In the genomic region with DNA sequence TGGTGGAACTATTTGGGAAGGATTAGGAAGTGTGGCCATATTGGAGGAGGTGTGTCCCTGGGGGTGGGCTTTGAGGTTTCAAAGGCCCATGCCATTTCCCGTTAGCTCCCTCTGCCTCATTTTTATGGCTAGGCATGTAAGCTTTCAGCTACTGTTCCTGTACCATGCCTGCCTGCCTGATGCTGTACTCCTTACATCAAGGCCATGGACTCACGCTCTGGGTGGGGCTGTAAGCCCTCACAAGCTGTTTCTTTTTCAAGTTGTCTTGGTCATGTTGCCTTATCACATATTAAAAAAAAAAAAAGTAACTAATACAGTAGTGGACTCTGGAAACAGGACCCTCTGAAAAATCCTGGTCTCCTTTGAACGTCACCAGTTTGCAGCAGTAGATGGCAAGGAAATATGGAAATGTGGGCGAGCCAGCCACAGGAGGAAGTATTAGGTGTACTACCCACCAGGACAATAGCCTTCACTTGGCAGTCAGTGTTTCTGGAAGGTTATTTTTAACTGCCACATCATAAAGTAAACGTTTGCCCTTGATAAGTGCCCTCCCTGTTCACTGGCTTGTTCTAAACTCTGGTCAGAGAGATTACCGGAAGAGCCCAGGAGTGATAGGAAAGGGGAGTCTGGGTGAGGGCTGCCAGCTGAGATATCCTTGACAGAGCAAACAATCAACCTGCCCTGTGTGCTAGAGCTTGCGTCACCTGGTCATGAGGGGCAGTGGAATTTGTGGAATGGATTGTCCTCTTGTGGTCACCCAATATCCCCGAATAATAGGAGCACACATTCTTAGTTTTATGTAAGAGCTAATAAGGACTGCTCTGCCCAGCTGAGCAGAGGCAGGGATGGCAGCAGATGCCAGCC, we compare ENCODE assay signal across 8 mouse cellular contexts.
DNase-seq lines count a peak whose midpoint lies in the region; ATAC-seq and TF ChIP-seq lines count a peak whose summit lies in the region.
"Had no signal": no experiment of that assay in that cellular context is flagged by ENCODE, and none has a peak within 500 bp of the region (broad histone marks: within the 10 kb centered on the region; RNA-seq: fewer than 3 reads in every experiment).

No protein-coding gene starts in this region.

- H3K27me3 ChIP-seq in liver, postnatal 0 days (ENCODE audit: insufficient read depth, low read length) = no peaks in the 10 kb centered on the region
- no peaks in the 10 kb centered on the region for H3K27me3 ChIP-seq in stomach, embryonic 14.5 days (ENCODE audit: control insufficient read depth, insufficient read depth, low read length)

- no peak overlapping the region for H3K4me3 ChIP-seq in liver, postnatal 0 days (ENCODE audit: low read depth, low read length)
- H3K4me3 ChIP-seq in stomach, embryonic 14.5 days (ENCODE audit: low read depth, low read length) = no peak overlapping the region

- intact Hi-C loops in heart, postnatal 36 days (cut with DNase I) = no loop called here

- no peaks in the 10 kb centered on the region for H3K36me3 ChIP-seq in liver, postnatal 0 days (replicated peaks; ENCODE audit: insufficient read depth, low read length)
- no peaks in the 10 kb centered on the region for H3K36me3 ChIP-seq in stomach, embryonic 14.5 days (ENCODE audit: control insufficient read depth, insufficient read depth, low read length)

- TF ChIP-seq EP300 in liver, postnatal 0 days (IDR thresholded peaks at IDR 0.05; ENCODE audit: low read depth) = peak; percentile 48; the same call in 1 of the 2 replicates

- no peak for TF ChIP-seq CTCF in liver, postnatal 0 days (IDR thresholded peaks at IDR 0.05; ENCODE audit: low read depth)

- no peak overlapping the region for H3K4me2 ChIP-seq in liver, postnatal 0 days (ENCODE audit: low read depth, low read length)
- no peak overlapping the region for H3K4me2 ChIP-seq in stomach, embryonic 14.5 days (replicated peaks; ENCODE audit: low read depth, low read length)

- peaks cover 4% of the 10 kb centered on the region for H3K4me1 ChIP-seq in liver, postnatal 0 days (ENCODE audit: insufficient read depth)
- H3K4me1 ChIP-seq in stomach, embryonic 14.5 days (ENCODE audit: control insufficient read depth, insufficient read depth, low read length) = no peaks in the 10 kb centered on the region

- peak overlapping the region; percentile 18; the same call in 1 of the 2 replicates for H3K27ac ChIP-seq in liver, postnatal 0 days (ENCODE audit: low read depth)
- H3K27ac ChIP-seq in stomach, embryonic 14.5 days (ENCODE audit: low read length) = 0 out of 2 replicates have a peak overlapping the region, but pooled peaks have one; percentile 4

- no peaks in the 10 kb centered on the region for H3K9me3 ChIP-seq in liver, postnatal 0 days (ENCODE audit: low read length)
- H3K9me3 ChIP-seq in stomach, embryonic 14.5 days (ENCODE audit: control insufficient read depth, low read depth, low read length) = no peaks in the 10 kb centered on the region

- peak; percentile 96 for ATAC-seq in liver, postnatal 0 days
- ATAC-seq in stomach, embryonic 14.5 days (ENCODE audit: insufficient number of reproducible peaks, insufficient read depth, low FRiP score, low read depth) = peak; percentile 95

- 45% methylated on average over 8 of the region's 8 CpGs for WGBS in liver, postnatal 0 days (ENCODE audit: insufficient replicate concordance)
- 58% methylated on average over 8 of the region's 8 CpGs for WGBS in stomach, embryonic 14.5 days

- no peak overlapping the region for H3K9ac ChIP-seq in liver, postnatal 0 days (replicated peaks)
- H3K9ac ChIP-seq in stomach, embryonic 14.5 days (replicated peaks; ENCODE audit: low read depth, low read length) = no peak overlapping the region

- DNase-seq in heart, adult 9 months (ENCODE audit: low spot score in 2 of 2) = peak; percentile 69 to 70
- DNase-seq in heart, postnatal 36 days = peak; percentile 23 to 41
- peak; percentile 45 for DNase-seq in liver, postnatal 0 days
- DNase-seq in spleen, postnatal 14 days (ENCODE audit: low spot score in 2 of 2) = no peak
- no peak for DNase-seq in frontal cortex, adult 2 months (ENCODE audit: extremely low spot score in 1 of 2, low spot score in 1 of 2)
- DNase-seq in kidney, adult 8-10 months = no peak
- DNase-seq: gastrocnemius, postnatal 36 days had no signal

Comparison
In these comparisons a context has a peak if more than half of its experiments do, and no peak if none do; other contexts are left out.
1. DNase-seq: peak in heart, adult 9 months (2 of 2), heart, postnatal 36 days (2 of 2) and liver, postnatal 0 days (single experiment); none in spleen, postnatal 14 days (0 of 2), frontal cortex, adult 2 months (0 of 2) and kidney, adult 8-10 months (0 of 2).